Mouse (Mus musculus): ENCODE results near the gene Col4a2.
"Not testable (repeated sequence)": the region's sequence is repeated elsewhere in the genome, so short reads cannot be mapped to it uniquely, and the experiment has no call there.

Gene Col4a2

DNA sequence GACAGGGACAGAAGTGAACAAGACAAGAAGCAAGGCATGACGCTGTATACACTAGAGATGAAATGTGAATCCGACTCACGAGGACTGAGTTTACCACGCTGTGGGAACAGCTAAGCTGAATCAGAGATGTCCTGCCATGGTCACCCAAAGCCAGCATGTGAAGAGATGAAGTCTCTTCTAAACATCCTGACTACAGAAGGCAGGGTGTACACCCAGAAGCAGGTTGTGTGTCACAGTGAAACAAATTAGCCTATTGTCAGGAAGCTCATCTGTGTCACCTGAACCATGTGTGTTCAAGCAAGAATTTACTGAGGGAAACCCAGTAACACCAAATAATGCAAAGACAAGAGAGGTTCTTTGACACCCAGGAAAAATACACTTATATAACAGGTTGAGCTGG is 153.0 kb downstream of the Col4a2 start:
- DNase-seq, result no peak

DNA sequence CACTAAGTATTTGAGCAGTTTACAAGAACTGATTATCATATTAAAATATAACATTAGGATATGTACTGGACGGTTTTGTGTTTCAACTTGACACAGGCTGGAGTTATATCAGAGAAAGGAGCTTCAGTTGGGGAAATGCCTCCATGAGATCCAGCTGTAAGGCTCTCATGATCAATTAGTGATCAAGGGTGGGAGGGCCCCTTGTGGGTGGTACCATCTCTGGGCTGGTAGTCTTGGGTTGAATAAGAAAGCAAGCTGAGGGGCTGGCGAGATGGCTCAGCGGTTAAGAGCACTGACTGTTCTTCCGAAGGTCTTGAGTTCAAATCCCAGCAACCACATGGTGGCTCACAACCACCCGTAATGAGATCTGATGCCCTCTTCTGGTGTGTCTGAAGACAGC is 153.9 kb downstream of the Col4a2 start:
- DNase-seq, result not testable (repeated sequence)

DNA sequence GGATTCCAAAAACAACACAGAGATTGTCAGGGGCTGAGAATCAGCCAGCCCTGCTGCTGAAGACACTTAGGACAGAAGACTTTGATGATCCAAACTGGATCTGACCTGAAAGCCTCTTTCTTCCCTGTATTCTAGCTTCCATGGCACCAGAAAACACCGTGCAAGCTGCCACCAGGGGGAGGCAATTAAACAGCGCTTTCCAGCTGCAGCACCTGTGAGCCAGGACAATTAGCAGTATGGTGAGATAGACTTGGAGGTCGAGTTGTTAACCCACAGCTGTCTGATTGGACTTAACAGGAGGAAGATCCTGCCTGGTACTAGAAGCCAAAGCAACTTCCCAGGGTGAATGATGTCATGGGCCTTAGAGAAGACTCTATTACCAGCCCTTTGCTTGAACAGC is 156.5 kb downstream of the Col4a2 start:
- peak; percentile 77 to 87 for DNase-seq

DNA sequence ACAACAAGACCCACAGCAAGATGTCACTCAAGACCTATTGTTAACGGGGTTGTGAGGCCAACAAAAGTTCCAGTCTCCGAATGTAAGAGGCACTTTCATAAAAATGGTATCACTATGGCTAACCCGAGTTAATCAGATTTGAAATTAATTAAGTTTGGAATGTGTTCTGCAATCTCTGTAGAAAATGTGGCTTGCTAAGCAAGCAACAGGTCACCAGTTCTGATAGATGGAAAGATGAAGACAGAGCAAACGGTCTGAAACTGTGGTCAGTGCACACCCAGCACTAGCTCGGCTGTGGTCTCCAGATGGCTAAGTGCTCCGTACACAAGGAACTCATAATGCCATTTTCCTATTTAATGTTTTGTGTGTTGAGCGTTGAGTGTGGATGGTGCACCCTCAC is 158.1 kb downstream of the Col4a2 start:
- no peak for DNase-seq

DNA sequence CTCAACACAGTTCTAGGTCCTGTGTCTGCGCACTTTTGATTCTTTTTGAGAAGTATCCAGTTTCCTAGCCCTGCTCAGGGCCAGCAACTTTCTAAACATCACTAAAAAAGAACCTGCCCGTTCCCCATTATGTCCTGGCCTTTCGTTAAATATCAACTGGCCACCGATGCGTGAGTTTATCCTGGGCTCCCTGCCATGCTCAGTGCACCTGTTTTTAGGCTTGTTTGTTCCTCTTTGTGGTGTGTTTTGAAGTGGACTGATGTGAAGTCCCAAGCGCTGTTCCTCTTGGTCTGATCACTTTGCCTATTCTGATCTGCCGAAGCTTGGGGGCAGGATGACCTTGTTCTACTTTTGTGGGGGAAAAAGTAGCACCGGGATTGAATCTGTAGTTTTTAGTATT is 158.7 kb downstream of the Col4a2 start:
- peak; percentile 89 to 92 for DNase-seq

DNA sequence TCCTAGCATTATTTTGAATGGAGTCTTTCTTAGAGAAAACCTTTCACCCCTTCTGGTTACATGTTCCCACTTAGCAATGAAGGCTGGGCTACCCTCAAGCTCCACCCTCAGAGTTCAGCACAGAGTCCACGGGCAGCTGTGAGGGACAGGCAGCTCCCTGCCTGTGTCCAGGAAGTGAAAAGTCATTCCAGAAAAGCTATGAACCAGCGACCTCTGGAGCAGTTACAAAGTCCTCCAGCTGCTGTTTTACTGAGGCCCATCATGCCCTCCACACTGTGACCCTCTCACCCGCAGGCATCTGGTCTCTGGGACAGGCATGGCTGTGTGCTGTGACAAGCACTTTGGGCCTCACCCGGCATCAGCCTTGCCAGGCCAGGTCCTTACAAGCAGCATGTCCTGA is 160.5 kb downstream of the Col4a2 start:
- peak; percentile 91 to 95 for DNase-seq

DNA sequence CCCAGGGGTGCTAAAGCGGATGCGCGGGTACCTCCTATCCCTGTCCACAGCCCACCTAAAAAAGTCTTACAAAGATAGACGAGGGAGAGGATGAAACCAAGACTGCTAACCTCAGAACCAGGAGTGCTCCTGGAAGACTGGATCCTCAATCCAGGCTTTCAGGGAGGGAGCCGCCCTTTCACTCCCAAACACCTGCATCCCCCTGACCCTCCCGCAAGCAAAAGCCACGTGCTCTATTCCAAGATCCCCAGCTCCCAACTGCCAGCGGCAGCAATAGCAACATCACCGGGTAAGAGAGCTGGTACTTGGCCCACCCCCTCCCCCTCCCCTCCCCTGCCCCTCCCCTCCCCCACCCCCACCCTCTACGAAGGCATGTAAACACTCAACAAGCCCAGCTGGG is 162.8 kb downstream of the Col4a2 start:
- no peak for DNase-seq

DNA sequence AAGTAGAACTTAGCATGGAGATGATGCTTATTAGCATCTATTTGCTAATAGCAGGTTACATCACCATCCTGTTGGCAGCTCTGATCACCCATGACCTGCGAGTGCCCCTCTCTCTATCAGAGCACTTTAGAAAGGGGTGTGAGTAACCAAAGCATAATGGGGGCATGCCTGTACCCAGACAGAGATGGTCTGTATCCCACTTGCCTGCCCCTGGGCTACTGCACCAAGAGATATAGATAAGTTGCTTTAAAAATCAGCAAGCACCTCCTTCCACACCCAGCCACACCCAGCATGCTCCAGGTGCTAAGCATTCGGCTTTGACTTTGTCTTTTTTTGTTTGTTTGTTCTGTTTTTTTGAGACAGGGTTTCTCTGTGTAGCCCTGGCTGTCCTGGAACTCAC is 163.3 kb downstream of the Col4a2 start:
- DNase-seq, result no peak

DNA sequence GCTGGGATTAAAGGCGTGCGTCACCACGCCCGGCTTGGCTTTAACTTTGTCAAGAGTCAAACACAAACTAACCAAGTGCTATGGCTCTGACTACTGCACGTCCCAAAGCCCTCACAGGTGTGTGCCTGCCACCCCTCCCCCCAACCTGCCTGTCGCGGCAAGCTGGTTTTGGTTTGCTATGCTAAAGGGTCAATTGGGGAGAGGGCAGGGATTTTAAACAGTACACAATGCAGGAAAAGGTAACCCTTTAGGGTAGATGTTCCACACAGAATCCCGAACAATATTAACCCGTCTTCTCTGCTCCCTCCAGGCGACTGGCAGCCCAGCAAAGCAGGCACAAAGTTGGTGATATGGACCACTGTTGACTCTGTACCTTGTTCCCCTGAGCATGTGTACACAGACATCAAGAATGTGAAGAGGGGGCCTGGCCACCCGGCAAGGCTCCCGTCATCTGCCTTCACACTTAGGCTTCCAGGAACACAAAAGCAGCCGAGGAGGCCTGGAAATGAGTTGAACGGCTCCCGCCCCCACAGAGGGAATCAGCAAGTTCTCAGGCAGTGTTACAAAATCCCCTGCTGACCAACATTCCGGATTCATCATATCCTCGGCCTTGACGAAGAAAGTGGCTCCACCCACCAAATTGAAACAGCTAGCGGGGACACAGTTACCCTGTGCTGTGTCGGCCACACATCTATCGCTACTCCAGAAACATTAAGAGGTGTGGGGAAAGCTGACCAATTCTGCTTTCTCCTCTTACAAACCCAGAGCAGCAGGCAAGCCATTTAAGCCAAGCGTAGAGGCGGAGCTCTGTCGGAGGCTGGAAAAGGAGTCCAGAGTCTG is 164.0 kb downstream of the Col4a2 start:
- DNase-seq, result peak; percentile 70 to 73

DNA sequence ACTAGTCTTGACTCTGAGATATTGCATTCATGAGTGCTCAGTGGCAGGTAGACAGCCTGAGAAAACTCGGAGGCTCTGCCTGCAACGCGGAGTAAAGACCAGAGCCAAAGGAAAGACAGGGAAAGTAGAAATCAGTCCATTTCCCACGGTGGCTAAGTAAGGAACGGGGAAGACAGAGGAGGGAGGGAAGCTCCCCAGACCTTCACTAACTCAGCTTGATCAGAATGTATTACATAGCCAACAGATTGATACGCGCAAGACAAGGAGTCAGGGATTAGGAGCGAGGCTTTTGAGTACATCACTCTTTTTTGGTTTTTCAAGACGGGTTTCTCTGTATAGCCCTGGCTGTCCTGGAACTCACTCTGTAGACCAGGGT is 164.6 kb downstream of the Col4a2 start:
- no peak for DNase-seq

DNA sequence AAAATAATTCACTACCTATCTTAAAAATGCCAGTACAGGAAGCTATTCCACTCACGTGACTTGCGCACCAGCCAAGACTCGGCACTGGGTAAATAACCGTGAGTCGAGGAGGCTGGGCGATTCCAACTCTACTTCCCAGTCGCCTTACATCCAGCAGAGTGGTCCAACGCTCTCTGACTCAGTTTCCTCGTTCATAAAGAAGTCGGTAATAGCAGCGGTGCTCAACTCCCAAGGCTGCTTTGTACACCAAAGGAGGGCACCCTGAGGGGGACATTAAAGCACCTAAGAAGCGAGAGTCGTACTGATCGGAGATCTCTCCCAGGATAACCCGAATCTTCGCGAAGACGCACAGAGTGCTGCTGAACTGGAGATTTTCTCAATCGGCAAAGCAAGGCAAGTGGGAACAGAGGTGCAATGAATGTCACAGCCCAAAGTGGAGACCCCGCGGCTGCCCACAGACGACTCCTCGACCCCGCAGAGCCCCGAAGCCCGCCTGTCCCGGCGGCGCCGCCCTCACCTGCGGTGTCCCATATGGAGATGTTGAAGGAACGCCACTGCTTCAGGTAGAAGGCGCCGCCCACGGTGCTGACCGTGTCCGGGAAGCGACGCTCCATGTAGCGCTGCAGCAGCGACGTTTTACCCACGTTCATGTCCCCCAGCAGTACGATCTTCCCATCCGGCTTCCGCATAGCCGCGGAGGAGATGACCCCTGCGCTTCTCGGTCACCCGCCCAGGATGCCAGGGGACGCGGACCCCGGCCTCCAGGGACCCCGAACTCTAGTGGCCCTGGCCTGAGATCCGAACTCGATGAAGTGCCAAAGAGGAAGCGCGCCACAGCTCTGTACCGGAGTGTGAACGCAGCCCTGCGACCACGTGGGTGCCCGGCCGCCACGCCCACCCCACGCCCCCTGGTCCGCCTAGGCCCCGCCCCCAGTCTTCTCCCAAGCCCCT is 165.5 kb downstream of the Col4a2 start, which contains the start of gene Rab20:
Rab20 (minus strand) TSS at position 900 of the 951 bp plus-strand sequence.
- DNase-seq, result peak; percentile 84 to 91

DNA sequence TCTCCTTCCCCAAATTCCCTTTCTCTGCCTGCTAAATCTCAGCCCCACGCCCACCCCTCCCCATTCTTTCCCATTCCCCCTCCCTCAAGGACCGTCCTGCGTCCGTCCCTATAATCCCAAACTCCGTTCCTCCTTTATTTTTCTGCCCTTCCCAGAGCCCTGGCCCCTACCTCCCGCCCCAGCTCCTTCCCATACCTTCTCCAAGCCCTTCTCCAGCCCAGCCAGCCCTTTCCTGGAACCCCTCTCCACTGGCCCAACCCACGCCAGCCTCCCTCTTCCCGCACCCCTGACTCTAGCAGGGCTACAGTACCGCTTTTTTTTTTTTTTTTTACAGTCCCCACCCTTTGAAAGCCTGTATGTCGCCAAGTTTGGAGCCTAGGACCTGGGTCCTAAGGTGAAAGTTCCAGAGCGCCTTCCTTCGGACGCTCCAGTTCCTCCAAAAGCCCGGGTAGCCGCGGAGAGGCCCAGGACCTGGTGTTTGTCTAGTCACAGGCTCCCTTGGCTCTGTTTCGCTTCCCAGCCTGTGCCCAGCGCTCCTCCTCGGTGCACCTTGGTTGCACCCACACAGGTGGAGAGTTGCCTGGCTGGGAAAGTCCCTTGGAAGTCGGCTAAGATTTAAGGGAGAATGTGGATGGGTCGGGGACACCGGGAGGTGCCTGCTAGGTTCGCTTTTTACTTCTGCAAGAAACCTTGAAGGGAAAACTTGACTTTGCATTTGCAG is 166.4 kb downstream of the Col4a2 start:
- DNase-seq, result peak; percentile 50 to 58

DNA sequence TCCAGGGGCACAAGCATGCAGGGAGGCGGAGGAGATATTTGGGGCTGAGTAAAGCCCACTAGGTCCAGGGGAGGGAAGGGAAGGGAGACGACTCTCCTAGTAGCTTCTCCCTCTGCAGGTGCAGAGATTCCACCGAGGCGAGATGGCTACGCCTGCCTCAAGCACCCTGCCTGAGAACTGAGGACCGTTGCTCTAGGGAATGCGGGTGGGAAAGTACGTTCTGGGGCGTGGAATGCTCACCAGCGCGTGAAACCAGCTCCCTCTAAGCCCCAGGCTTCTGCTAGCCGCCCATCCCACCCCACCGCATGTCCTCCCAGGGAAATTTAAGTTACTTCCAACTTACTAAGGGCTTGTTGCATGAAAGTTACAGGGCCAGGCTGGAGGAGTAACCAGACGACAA is 167.0 kb downstream of the Col4a2 start:
- no peak for DNase-seq

DNA sequence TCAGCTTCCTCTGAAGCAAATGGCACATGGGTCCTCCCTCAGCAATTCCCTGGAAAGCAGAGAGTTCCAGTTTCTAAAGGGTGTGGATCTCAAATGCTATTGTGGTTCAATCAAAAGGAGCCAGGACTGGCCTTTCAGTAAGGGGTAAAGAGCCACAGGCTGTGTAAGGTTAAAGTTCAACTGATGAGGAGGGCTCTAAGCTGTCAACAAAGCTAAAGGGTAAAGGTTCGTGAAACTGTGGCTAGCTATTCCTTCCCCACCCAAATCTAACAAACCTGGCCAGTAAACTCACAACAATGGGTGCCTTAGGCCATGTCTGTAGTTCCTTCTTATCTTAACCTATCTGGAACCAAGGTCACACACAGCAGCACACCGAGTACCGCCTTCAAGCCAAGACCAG is 169.3 kb downstream of the Col4a2 start:
- no peak for DNase-seq

DNA sequence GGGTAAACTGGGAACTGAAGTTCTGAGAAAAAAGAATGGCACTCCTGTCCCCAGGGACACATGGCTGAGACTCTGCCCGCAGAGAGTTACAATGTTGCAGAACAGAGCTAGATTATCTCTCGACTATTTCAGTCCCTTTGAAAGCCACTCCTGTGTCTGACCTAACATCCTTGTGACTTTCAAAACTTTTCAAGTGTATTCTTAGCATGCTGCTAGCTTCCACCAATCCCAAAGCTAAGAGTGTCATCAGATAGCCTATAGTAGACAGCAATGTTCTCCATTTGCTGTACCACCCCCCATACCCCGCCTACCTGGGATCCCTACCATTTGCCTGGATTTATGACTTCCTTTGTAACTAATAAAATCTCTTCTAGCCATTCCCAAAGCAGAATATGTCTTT is 169.9 kb downstream of the Col4a2 start:
- DNase-seq, result no peak

DNA sequence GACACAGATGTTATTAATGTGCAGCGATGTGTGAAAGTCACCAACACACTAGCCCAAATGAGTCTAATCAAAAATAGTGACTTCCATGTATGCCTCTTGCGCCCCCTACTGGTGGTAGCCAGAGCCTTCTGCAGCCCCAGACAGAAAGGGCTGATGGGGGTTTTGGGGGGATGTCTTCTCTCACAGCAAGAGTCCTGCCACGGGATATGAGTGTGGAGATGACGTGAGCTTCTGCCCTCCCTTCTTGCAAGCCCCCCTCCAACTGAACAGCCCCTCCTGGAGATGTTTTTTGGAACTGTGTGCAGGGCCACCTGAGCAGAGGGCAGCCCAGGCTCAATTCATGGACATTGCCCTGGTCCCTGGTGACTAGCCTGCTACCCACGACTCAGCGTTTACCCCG is 173.5 kb downstream of the Col4a2 start:
- peak; percentile 58 to 83 for DNase-seq

DNA sequence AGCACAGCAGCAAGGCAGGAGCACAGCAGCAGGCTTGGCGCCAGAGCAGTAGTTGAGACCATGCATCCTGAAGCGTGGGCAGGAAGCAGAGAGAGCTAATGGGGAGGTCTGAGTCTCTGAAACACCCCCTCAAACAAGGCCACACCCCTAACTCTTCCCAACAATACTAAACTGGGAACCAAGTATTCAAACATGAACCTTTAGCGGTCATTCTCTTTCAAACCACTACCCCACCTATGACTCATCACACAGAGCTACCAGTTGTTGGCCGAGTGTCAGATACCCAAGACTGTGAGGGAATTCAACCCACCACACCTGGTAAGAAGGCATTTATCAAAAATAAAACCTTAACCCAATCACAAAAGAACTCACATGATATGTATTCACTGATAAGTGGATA is 174.6 kb downstream of the Col4a2 start:
- no peak for DNase-seq

DNA sequence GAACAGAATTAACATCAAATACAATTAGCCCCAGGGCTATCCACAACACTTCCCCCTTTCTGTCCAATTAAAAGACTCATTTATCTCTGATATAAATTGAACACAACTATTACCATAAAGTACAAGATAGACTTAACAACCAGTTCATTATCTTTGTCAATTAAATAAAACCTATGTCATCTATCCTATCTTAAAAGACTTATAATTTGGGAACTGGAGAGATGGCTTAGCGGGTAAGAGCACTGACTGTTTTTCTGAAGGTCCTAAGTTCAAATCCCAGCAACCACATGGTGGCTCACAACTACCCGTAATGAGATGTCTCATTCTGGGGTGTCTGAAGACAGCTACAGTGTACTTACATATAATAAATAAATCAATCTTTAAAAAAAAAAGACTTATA is 179.7 kb downstream of the Col4a2 start:
- not testable (repeated sequence) for DNase-seq

DNA sequence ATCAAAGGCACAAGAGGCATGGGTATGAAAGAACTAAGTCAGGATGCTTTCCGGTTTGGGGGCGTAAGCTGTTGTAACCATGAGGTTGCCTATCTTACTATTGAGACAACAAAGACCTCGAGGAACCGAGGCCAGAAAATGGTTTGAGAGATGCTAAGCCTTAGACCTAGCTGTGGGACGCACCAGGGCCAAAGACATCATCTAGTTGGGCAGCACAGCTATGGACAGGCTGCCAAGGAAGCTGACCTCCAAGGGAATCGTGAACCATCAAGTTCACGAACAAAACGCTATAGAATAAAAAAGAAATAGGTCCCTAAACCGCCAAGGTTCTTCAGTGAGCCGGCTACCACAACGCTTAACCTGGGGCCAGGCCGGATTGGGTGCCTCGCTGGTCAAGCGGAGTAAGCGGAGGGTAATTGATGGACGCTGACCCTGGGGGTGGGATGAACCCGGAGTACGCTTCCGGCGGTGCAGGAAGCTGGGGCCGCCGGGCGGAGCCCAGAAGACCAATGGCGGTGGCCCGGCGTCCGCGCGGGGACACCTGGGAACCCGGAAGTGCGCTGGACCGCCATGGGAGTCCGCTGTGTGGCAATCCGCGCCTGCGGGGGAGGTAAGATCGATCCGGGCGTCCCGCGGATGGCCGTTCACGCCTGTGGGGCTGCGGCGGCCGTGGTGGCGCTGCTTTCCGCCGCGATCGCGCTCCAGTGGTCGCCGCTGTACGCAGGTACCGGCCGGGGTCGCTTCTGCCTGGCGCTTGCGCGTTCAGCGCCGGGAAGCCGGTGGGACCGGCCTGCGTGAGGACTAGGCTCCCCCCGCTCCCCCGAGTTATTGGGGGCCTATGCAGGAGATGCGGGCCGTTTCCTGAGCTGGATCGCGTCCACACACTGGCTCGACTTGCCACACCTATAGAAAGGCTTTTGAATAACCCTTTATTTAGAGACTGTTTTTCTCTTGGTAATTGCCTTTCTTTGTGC is 184.7 kb downstream of the Col4a2 start, which contains the start of gene Naxd:
Naxd (plus strand) TSS at position 490 of the 974 bp plus-strand sequence.
- peak; percentile 90 to 91 for DNase-seq

DNA sequence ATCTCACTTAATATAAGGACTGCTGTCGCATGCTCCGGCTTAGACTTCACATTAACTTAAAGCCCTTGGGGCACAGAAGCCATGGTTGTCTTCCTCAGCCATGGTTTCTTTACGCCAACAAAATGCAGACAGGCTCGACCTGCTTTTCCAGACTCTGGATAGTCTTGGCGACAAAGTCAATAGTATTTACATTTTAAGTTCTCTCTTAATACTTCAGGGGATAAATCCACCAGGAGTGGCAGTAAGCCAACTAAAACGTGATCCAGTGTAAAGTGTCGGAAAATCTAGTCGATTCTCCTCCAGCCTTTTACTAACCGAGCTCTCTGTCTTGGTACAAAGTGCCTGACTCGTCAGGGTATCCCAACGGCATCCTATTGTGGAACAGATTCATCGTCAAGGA is 185.7 kb downstream of the Col4a2 start:
- DNase-seq, result no peak

All from kidney, adult 8-10 months (tissue).